Mouse (Mus musculus) lung, embryonic 14.5 days (tissue): ENCODE measurements around the gene Bad. TPM values are rescaled to one million over a fixed set of nuclear protein-coding genes. Genes with fewer than 3 reads are reported as not detected.

Source experiments
- ATAC-seq: fragments of 200-750 bp; cut with Nextera tagmentation; 2 replicates; pipeline ENCODE4 v1.8.0; 2017; ENCODE audit warnings: mild to moderate bottlenecking, moderate TSS enrichment, moderate library complexity; ENCODE audit not compliant: insufficient read depth
- DNase-seq: peaks from one replicate; pipeline ENCODE4 v3.0.0-alpha.2; 2015
- H3K27ac ChIP-seq: fragments of 300-500 bp; sonication (generic); 2 replicates; pipeline ENCODE4 v1.5.1; 2014; ENCODE audit warnings: low read depth, mild to moderate bottlenecking, moderate library complexity
- H3K27me3 ChIP-seq: fragments of 300-500 bp; sonication (generic); 2 replicates; pipeline ENCODE4 v1.6.1; 2014; ENCODE audit warnings: low read length, control low read depth; ENCODE audit not compliant: insufficient read depth
- H3K36me3 ChIP-seq: fragments of 300-500 bp; sonication (generic); 2 replicates; pipeline ENCODE4 v1.6.1; 2014; ENCODE audit warnings: control low read depth; ENCODE audit not compliant: insufficient read depth
- H3K4me1 ChIP-seq: fragments of 300-500 bp; sonication (generic); 2 replicates; pipeline ENCODE4 v1.6.1; 2014; ENCODE audit warnings: antibody characterized with exemption, control low read depth; ENCODE audit not compliant: insufficient read depth
- H3K4me2 ChIP-seq: fragments of 300-500 bp; sonication (generic); 2 replicates; pipeline ENCODE4 v1.6.1; 2014; ENCODE audit warnings: mild to moderate bottlenecking
- H3K4me3 ChIP-seq: fragments of 300-500 bp; sonication (generic); 2 replicates; pipeline ENCODE4 v1.5.1; 2014; ENCODE audit warnings: low read depth, low read length
- H3K9ac ChIP-seq: fragments of 300-500 bp; sonication (generic); 2 replicates; pipeline ENCODE4 v1.6.1; 2014
- H3K9me3 ChIP-seq: fragments of 300-500 bp; sonication (generic); 2 replicates; pipeline ENCODE4 v1.6.1; 2016; ENCODE audit warnings: low read depth, low read length, control low read depth
- CTCF ChIP-seq: IDR thresholded peaks from 2 replicates; pipeline ENCODE4 v1.5.1; 2016; ENCODE audit warnings: antibody characterized with exemption, low read depth
- WGBS: fragments of 180-500 bp; shearing (Covaris S2); extraction: QIAGEN DNeasy Blood & Tissue Kit; methylation state at CpG from one replicate; pipeline ENCODE4 v1.1.7; 2014; 5-methylcytosine and 5-hydroxymethylcytosine counted together
- polyA plus RNA-seq: library from polyadenylated mRNA; unstranded; fragments of >200 nt; fragmentation: Nextera tagmentation; extraction: Ambion mirVana; gene quantifications from 2 replicates; pipeline ENCODE4 v1.2.1, GENCODE M21; 2014

Gene Bad
- polyA plus RNA-seq, 1 experiment from 2014 or later: 61.0 TPM

- DNase-seq: no peak
- 23% methylated on average over 11 of the region's 11 CpGs for whole genome bisulfite sequencing
- no peak for TF ChIP-seq CTCF
- Histone ChIP-seq H3K27me3 (no peaks in the 10 kb centered on the region), H3K4me1 (peaks cover 13% of the 10 kb centered on the region), H3K27ac (0 out of 2 replicates have a peak overlapping the region, but pooled peaks have one; percentile 36), H3K36me3 (peaks cover 13% of the 10 kb centered on the region), H3K9ac (peak overlapping the region; percentile 71), H3K9me3 (no peaks in the 10 kb centered on the region), H3K4me2 (peak overlapping the region; percentile 89), H3K4me3 (peak overlapping the region; percentile 70; the same call in 1 of the 2 replicates)
- no peak for ATAC-seq
These were observed 28.9 kb downstream of the Bad start for GRCm38 (mm10) chr19:6970460-6971085.

- 0 out of 2 replicates have a peak overlapping the region, but pooled peaks have one; percentile 2 for H3K9ac ChIP-seq
- DNase-seq: no peak
- H3K27ac ChIP-seq: 0 out of 2 replicates have a peak overlapping the region, but pooled peaks have one; percentile 3
- TF ChIP-seq CTCF: no peak
- WGBS: 27% methylated on average over 6 of the region's 6 CpGs
- no peak overlapping the region for H3K4me3 ChIP-seq
- no peak for ATAC-seq
- no peaks in the 10 kb centered on the region for H3K27me3 ChIP-seq
- no peak overlapping the region for H3K4me2 ChIP-seq
- peaks cover 16% of the 10 kb centered on the region for H3K4me1 ChIP-seq
- H3K36me3 ChIP-seq: peaks cover 3% of the 10 kb centered on the region; the same call in 1 of the 2 replicates
- no peaks in the 10 kb centered on the region for H3K9me3 ChIP-seq
These were observed 30.0 kb downstream of the Bad start for GRCm38 (mm10) chr19:6971644-6972043.

GRCm38 (mm10) chr19:6972247-6972917, 30.7 kb downstream of the Bad start:
- H3K27ac ChIP-seq: 0 out of 2 replicates have a peak overlapping the region, but pooled peaks have one; percentile 3
- DNase-seq: no peak
- no peak for ATAC-seq
- no peak overlapping the region for H3K9ac ChIP-seq
- peaks cover 16% of the 10 kb centered on the region for H3K4me1 ChIP-seq
- H3K4me3 ChIP-seq: no peak overlapping the region
- H3K4me2 ChIP-seq: no peak overlapping the region
- no peaks in the 10 kb centered on the region for H3K27me3 ChIP-seq
- no peaks in the 10 kb centered on the region for H3K9me3 ChIP-seq
- 72% methylated on average over 13 of the region's 13 CpGs for WGBS
- peaks cover 6% of the 10 kb centered on the region for H3K36me3 ChIP-seq
- TF ChIP-seq CTCF: no peak

- ATAC-seq: no peak
- TF ChIP-seq CTCF: no peak
These were observed 32.0 kb downstream of the Bad start for GRCm38 (mm10) chr19:6973581-6974190.

GRCm38 (mm10) chr19:6974211-6975205, 32.8 kb downstream of the Bad start, which contains the start of gene Ppp1r14b:
Gene Ppp1r14b (plus strand): TSS chr19:6974968.
- peaks cover 17% of the 10 kb centered on the region for H3K4me1 ChIP-seq

More at GRCm38 (mm10) chr19:6973581-6974190, 32.0 kb downstream of the Bad start:
- H3K4me1 ChIP-seq: peaks cover 13% of the 10 kb centered on the region
- H3K27ac ChIP-seq: peak overlapping the region; percentile 33; the same call in 1 of the 2 replicates
- H3K4me2 ChIP-seq: peak overlapping the region; percentile 94
- H3K4me3 ChIP-seq: peak overlapping the region; percentile 58
- peaks cover 19% of the 10 kb centered on the region for H3K36me3 ChIP-seq
- peak overlapping the region; percentile 78 for H3K9ac ChIP-seq
- WGBS: 33% methylated on average over 12 of the region's 12 CpGs
- H3K27me3 ChIP-seq: no peaks in the 10 kb centered on the region
- H3K9me3 ChIP-seq: no peaks in the 10 kb centered on the region
- DNase-seq: no peak

More at GRCm38 (mm10) chr19:6974211-6975205, 32.8 kb downstream of the Bad start, which contains the start of gene Ppp1r14b:
- peak within 1 kb of the TSS; percentile 78 for H3K9ac ChIP-seq
- peak within 1 kb of the TSS; percentile 94 for H3K4me2 ChIP-seq
- peak within 1 kb of the TSS; percentile 58 for H3K4me3 ChIP-seq
- DNase-seq: peak; percentile 89
- H3K27ac ChIP-seq: peak within 1 kb of the TSS; percentile 71
- no peaks in the 10 kb centered on the region for H3K9me3 ChIP-seq
- H3K36me3 ChIP-seq: peaks cover 21% of the 10 kb centered on the region
- no peaks in the 10 kb centered on the region for H3K27me3 ChIP-seq
- no peak for TF ChIP-seq CTCF
- ATAC-seq: peak; percentile 64
- under 1% methylated on average over 57 of the region's 84 CpGs for WGBS
